Mouse (Mus musculus): ENCODE results near the gene Disp3.

- TF ChIP-seq CTCF (IDR thresholded peaks at IDR 0.05; ENCODE audit: borderline replicate concordance, extremely low read depth, insufficient read depth, insufficient read length) (no peak), POLR2A (IDR thresholded peaks at IDR 0.05; ENCODE audit: borderline replicate concordance, extremely low read depth, insufficient read depth, insufficient read length, poor library complexity, severe bottlenecking) (no peak)
These were observed 26.6 kb upstream of the Disp3 start for GRCm38 (mm10) chr4:148314396-148314795.

All from brain, embryonic 14.5 days (tissue).